Mouse (Mus musculus): ENCODE data around the gene Bola2. TPM values are rescaled to one million over a fixed set of nuclear protein-coding genes. Genes with fewer than 3 reads are reported as not detected.

The Bola2 gene
- polyA plus RNA-seq, 1 experiment from 2014 or later, result 145 TPM

DNA sequence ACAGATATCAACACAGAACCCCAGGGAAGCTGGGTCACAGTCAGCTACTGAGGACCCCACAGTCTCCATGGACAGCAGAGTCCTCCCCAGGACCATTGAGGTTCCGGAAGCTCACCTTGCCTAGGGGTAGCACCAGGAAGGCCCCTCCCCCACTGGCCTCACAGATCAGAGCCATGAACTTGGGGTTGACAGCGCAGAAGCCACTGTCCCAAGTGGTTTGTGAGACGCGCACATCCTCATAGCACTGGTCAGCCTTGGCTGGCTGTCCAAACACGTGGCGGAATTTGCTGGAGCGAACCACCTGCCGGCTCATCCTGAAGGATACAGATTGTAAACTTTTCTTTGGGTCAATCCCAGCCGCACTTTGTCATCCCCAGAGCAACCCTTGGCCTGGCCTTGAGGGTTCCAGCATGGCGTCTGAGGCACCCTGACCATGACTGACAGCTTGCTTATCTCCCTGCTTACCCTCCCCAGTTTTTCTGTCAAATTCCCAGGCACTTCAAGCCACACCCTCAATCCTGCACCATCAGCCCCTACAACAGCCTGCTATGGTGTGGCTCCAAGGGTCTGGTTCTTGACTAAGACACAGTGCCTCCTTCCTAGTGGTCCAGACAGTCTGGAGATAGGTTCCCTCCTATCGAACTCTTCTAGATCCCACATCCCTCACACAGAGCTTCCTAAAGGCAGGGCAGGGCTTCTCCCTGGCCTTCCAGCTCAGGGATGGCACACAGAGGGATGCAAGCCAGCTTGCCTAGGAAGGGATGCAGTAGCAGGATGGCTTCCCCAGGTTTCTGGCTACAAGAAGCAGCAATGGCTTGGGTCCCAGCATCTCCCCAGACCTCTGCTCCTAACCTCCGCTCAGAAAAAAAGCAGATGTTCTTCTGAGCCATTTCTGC is 7.9 kb downstream of the Bola2 start:
- Histone ChIP-seq H3K9me3 (replicated peaks; ENCODE audit: low read length) (no peaks in the 10 kb centered on the region), H3K4me3 (replicated peaks; ENCODE audit: low read depth, low read length) (no peak overlapping the region), H3K27ac (no peak overlapping the region), H3K4me2 (ENCODE audit: low read length) (0 out of 2 replicates have a peak overlapping the region, but pooled peaks have one; percentile 67), H3K27me3 (ENCODE audit: insufficient read depth, low read length) (no peaks in the 10 kb centered on the region; the same call in 1 of the 2 replicates), H3K36me3 (ENCODE audit: insufficient read depth, low read length) (no peaks in the 10 kb centered on the region), H3K9ac (ENCODE audit: low read depth, low read length) (no peak overlapping the region), H3K4me1 (replicated peaks; ENCODE audit: insufficient read depth, low read length) (peaks cover 9% of the 10 kb centered on the region)
- no peak for TF ChIP-seq CTCF (IDR thresholded peaks at IDR 0.05; ENCODE audit: low read depth)
- no peak for ATAC-seq (replicated peaks; ENCODE audit: low FRiP score, low read depth)
- WGBS, result 75% methylated on average over 12 of the region's 12 CpGs
- no peak for DNase-seq (ENCODE audit: low spot score)

DNA sequence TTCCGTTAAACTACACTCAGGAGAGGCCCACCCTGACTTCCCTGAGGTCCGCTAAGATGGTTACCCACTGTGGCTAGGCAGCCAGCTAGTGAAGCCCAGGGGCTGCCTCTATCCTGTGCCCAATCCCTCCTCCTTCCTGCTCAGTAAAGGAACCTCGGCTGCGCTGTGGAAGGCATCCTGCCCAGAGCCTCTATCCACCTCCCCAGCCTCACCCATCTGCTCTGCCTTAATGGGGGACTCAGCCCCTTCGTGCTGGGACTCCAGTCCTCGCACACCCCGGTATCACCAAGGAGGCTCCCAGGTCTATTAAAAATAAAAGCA is 8.5 kb downstream of the Bola2 start:
- no peak for ATAC-seq (replicated peaks; ENCODE audit: low FRiP score, low read depth)
- TF ChIP-seq CTCF (IDR thresholded peaks at IDR 0.05; ENCODE audit: low read depth), result no peak
- no peak for DNase-seq (ENCODE audit: low spot score)
- H3K4me3 ChIP-seq (replicated peaks; ENCODE audit: low read depth, low read length), result no peak overlapping the region; the same call in 1 of the 2 replicates
- H3K9me3 ChIP-seq (replicated peaks; ENCODE audit: low read length), result no peaks in the 10 kb centered on the region
- no peaks in the 10 kb centered on the region for H3K36me3 ChIP-seq (ENCODE audit: insufficient read depth, low read length)
- H3K27ac ChIP-seq, result no peak overlapping the region
- no peaks in the 10 kb centered on the region; the same call in 1 of the 2 replicates for H3K27me3 ChIP-seq (ENCODE audit: insufficient read depth, low read length)
- H3K4me1 ChIP-seq (replicated peaks; ENCODE audit: insufficient read depth, low read length), result peaks cover 9% of the 10 kb centered on the region
- WGBS, result 13% methylated on average over 7 of the region's 7 CpGs
- H3K9ac ChIP-seq (ENCODE audit: low read depth, low read length), result no peak overlapping the region
- H3K4me2 ChIP-seq (ENCODE audit: low read length), result peak overlapping the region; percentile 67

DNA sequence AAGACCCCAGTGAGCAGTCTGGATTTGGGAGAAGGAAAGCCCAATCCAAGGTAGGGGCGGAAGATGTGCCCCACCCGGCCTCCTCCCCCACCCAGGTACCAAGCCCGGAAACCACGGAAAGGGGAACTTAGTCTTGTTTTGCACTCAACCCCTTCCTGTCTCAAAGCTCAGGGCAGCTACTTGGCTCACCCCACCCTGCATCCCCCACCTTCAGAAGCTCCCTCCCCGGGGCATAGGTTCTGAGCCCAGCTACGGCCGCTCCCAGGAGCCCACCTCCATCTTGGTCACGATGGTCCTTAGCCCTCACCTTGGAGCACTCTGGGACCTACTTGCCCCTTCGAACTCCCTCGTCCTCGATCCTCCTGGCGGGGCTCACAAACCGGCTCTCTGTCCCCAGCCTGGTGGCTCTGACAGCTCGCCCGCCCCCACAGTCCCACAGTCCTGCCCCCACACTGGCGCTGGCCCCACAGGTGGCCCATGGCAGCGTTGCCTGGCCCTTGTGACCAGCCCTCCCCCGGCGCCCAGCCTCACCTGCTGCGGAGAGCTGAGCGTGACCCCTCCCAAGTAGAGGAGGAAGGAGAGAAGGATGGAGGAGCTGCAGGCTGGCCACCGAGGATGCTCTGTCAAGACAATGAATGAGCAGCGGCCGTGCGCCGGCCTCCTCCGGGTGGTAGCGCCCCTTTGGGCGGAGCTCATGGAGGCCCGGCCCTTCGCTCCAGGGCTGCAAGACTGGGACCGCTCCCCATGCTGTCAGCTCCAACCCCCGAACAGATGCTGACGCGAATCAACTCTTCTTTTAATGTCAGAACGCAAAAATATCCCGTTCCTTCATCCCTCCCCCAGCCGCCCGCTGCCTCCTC is 9.2 kb downstream of the Bola2 start:
- peak overlapping the region; percentile 67 for H3K4me2 ChIP-seq (ENCODE audit: low read length)
- H3K9me3 ChIP-seq (replicated peaks; ENCODE audit: low read length), result no peaks in the 10 kb centered on the region
- TF ChIP-seq CTCF (IDR thresholded peaks at IDR 0.05; ENCODE audit: low read depth), result 0 out of 2 replicates have a peak, but pooled peaks have one; percentile 15
- peaks cover 9% of the 10 kb centered on the region for H3K4me1 ChIP-seq (replicated peaks; ENCODE audit: insufficient read depth, low read length)
- DNase-seq (ENCODE audit: low spot score) (peak; percentile 72), ATAC-seq (replicated peaks; ENCODE audit: low FRiP score, low read depth) (peak; percentile 25; the same call in 1 of the 2 replicates)
- no peaks in the 10 kb centered on the region; the same call in 1 of the 2 replicates for H3K27me3 ChIP-seq (ENCODE audit: insufficient read depth, low read length)
- H3K36me3 ChIP-seq (ENCODE audit: insufficient read depth, low read length), result no peaks in the 10 kb centered on the region
- peak overlapping the region; percentile 32; the same call in 1 of the 2 replicates for H3K9ac ChIP-seq (ENCODE audit: low read depth, low read length)
- 2% methylated on average over 39 of the region's 39 CpGs for WGBS
- H3K4me3 ChIP-seq (replicated peaks; ENCODE audit: low read depth, low read length), result peak overlapping the region; percentile 35
- no peak overlapping the region for H3K27ac ChIP-seq

DNA sequence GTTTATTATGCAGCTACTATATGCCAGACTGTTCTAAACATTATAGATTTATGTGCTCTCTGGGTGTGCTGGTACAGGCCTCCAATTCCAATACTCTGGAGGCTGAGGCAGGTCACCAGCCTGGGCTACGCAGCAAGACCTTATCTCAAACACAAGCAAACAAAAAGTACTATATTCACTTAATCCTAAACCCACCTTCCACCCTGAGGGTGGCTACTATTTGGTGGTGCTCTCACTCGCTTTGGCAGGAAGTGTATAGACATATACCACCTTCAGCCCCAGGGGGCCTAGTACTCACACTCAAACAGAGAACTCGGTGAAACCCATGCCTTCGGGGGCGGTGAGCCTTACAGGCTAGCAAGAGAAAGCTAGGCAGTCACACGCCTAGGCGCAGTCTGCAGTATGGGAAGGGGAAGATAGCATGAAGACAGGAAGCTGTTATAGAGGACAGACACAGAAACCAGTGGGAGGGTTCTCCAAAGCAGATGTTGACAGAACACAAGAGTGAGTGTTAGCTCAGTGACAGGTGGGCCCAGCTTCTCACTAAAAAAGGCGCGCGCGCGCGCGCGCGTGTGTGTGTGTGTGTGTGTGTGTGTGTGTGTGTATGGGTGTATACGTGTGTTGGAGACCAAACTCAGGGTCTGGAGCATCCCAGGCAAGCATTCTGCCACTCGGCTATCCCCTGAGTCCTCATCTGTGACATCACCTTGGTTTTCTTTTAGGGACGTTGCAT is 12.4 kb downstream of the Bola2 start, which contains the start of gene Coro1a:
Coro1a (minus strand) TSS at position 346 of the 733 bp plus-strand sequence.
- no peaks in the 10 kb centered on the region; the same call in 1 of the 2 replicates for H3K27me3 ChIP-seq (ENCODE audit: insufficient read depth, low read length)
- no peak within 1 kb of the TSS for H3K4me3 ChIP-seq (replicated peaks; ENCODE audit: low read depth, low read length)
- no peaks in the 10 kb centered on the region for H3K9me3 ChIP-seq (replicated peaks; ENCODE audit: low read length)
- no peak for TF ChIP-seq CTCF (IDR thresholded peaks at IDR 0.05; ENCODE audit: low read depth)
- WGBS, result 89% methylated on average over 19 of the region's 19 CpGs
- H3K4me1 ChIP-seq (replicated peaks; ENCODE audit: insufficient read depth, low read length), result peaks cover 5% of the 10 kb centered on the region
- H3K27ac ChIP-seq, result no peak within 1 kb of the TSS
- no peak within 1 kb of the TSS for H3K4me2 ChIP-seq (ENCODE audit: low read length)
- no peaks in the 10 kb centered on the region for H3K36me3 ChIP-seq (ENCODE audit: insufficient read depth, low read length)
- ATAC-seq (replicated peaks; ENCODE audit: low FRiP score, low read depth), result no peak
- no peak for DNase-seq (ENCODE audit: low spot score)
- H3K9ac ChIP-seq (ENCODE audit: low read depth, low read length), result no peak within 1 kb of the TSS

DNA sequence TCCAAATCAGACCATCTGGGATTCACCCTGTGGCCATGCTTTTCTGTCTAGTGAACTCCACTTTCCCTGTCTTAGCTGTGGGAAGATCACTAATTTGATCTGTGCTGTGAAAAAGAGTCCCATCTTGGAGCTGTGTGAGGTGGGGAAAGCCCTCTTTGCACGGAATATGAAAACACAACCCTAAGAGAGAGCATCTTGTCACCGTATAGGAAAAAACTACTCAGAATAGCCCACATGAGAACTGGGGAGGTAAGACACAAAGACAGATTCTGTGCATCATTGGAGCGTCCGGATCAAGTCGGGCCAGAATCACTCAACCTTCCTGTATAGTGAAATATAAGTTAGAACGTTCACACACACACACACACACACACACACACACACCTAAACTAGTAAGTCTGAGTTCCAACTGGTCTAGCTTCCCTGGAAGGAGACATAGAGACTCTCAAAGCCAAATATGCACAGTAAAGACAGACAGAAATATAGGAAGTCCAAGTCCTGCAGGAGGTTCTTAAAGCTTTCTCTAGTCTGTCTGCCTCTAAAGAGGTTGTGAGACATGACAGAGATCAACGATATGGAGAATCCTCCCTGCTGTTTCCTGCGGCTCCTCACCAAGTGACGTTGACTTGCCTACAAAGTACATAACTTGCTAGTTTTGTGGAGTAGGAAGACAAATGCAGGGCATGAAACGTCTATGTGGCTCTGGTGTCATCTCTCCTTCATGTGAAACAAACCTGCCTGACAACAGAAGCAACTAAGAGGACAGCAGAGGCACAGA is 13.2 kb downstream of the Bola2 start:
- TF ChIP-seq CTCF (IDR thresholded peaks at IDR 0.05; ENCODE audit: low read depth), result no peak

More for the DNA sequence above, 13.2 kb downstream of the Bola2 start:
- Histone ChIP-seq H3K27me3 (ENCODE audit: insufficient read depth, low read length) (no peaks in the 10 kb centered on the region; the same call in 1 of the 2 replicates), H3K36me3 (ENCODE audit: insufficient read depth, low read length) (no peaks in the 10 kb centered on the region), H3K9me3 (replicated peaks; ENCODE audit: low read length) (no peaks in the 10 kb centered on the region), H3K27ac (no peak overlapping the region), H3K4me2 (ENCODE audit: low read length) (no peak overlapping the region), H3K4me1 (replicated peaks; ENCODE audit: insufficient read depth, low read length) (peaks cover 5% of the 10 kb centered on the region), H3K9ac (ENCODE audit: low read depth, low read length) (no peak overlapping the region), H3K4me3 (replicated peaks; ENCODE audit: low read depth, low read length) (no peak overlapping the region)
- no peak for DNase-seq (ENCODE audit: low spot score)
- ATAC-seq (replicated peaks; ENCODE audit: low FRiP score, low read depth), result no peak
- 84% methylated on average over 10 of the region's 10 CpGs for WGBS

All from kidney, postnatal 0 days (tissue).